Mouse (Mus musculus): ENCODE results near the gene Smarcb1. TPM values are rescaled to one million over a fixed set of nuclear protein-coding genes. Genes with fewer than 3 reads are reported as not detected.

The Smarcb1 gene
- polyA plus RNA-seq, 1 experiment from 2014 or later: 109 TPM

- peaks cover 28% of the 10 kb centered on the region; the same call in 1 of the 2 replicates for H3K27me3 ChIP-seq (replicated peaks)
- no peak overlapping the region for H3K27ac ChIP-seq
- H3K4me2 ChIP-seq: no peak overlapping the region
- no peak for ATAC-seq
- H3K4me3 ChIP-seq: no peak overlapping the region
- WGBS (ENCODE audit: insufficient replicate concordance): 28% methylated on average over 3 of the region's 3 CpGs
- peaks cover 42% of the 10 kb centered on the region for H3K4me1 ChIP-seq
- no peak overlapping the region for H3K9ac ChIP-seq
- H3K9me3 ChIP-seq (replicated peaks): no peaks in the 10 kb centered on the region
- no peaks in the 10 kb centered on the region for H3K36me3 ChIP-seq
These were observed 73.0 kb downstream of the Smarcb1 start for GRCm38 (mm10) chr10:75848382-75848781.

Other genes starting within 250 kb of the Smarcb1 start
- 23.7 and 24.4 TPM in 2 replicates for gene Cabin1, start 157.3 kb downstream of the Smarcb1 start, polyA plus RNA-seq (2016; fragmentation: Nextera tagmentation; extraction: Ambion mirVana)
- 163 and 171 TPM in 2 replicates for gene Ddt, start 148.2 kb downstream of the Smarcb1 start, polyA plus RNA-seq (2016; fragmentation: Nextera tagmentation; extraction: Ambion mirVana)
- 0.19 TPM in 1 of 2 replicates, not detected in the other for gene Gm20441, start 140.7 kb downstream of the Smarcb1 start, polyA plus RNA-seq (2016; fragmentation: Nextera tagmentation; extraction: Ambion mirVana)
- 5.9 and 6.7 TPM in 2 replicates for gene Gstt3, start 140.2 kb downstream of the Smarcb1 start, polyA plus RNA-seq (2016; fragmentation: Nextera tagmentation; extraction: Ambion mirVana)
- gene Gstt1, start 123.0 kb downstream of the Smarcb1 start, polyA plus RNA-seq (2016; fragmentation: Nextera tagmentation; extraction: Ambion mirVana): 38.4 and 38.5 TPM in 2 replicates
- gene Gstt4, start 99.1 kb downstream of the Smarcb1 start, polyA plus RNA-seq (2016; fragmentation: Nextera tagmentation; extraction: Ambion mirVana): not detected in 2 replicates
- gene Gstt2, start 84.2 kb downstream of the Smarcb1 start, polyA plus RNA-seq (2016; fragmentation: Nextera tagmentation; extraction: Ambion mirVana): 32.8 and 33.9 TPM in 2 replicates
- gene Mif, start 61.4 kb downstream of the Smarcb1 start, polyA plus RNA-seq (2016; fragmentation: Nextera tagmentation; extraction: Ambion mirVana): 1,383 and 1,459 TPM in 2 replicates
- 1.4 and 2.5 TPM in 2 replicates for gene Derl3, start 28.2 kb downstream of the Smarcb1 start, polyA plus RNA-seq (2016; fragmentation: Nextera tagmentation; extraction: Ambion mirVana)
- 101 and 103 TPM in 2 replicates for gene Chchd10, start 11.5 kb upstream of the Smarcb1 start, polyA plus RNA-seq (2016; fragmentation: Nextera tagmentation; extraction: Ambion mirVana)
- gene Mmp11, start 14.9 kb upstream of the Smarcb1 start, polyA plus RNA-seq (2016; fragmentation: Nextera tagmentation; extraction: Ambion mirVana): 5.7 and 6.0 TPM in 2 replicates
- gene Gm867, start 19.1 kb upstream of the Smarcb1 start, polyA plus RNA-seq (2016; fragmentation: Nextera tagmentation; extraction: Ambion mirVana): 18.9 and 19.6 TPM in 2 replicates
- 0.27 and 0.98 TPM in 2 replicates for gene Vpreb3, start 21.4 kb upstream of the Smarcb1 start, polyA plus RNA-seq (2016; fragmentation: Nextera tagmentation; extraction: Ambion mirVana)
- gene Gm5134, start 32.9 kb upstream of the Smarcb1 start, polyA plus RNA-seq (2016; fragmentation: Nextera tagmentation; extraction: Ambion mirVana): 0.06 and 0.07 TPM in 2 replicates
- 17.5 and 21.0 TPM in 2 replicates for gene Zfp280b, start 111.0 kb upstream of the Smarcb1 start, polyA plus RNA-seq (2016; fragmentation: Nextera tagmentation; extraction: Ambion mirVana)
- 0.16 and 0.17 TPM in 2 replicates for gene Slc5a4b, start 189.3 kb upstream of the Smarcb1 start, polyA plus RNA-seq (2016; fragmentation: Nextera tagmentation; extraction: Ambion mirVana)
- 0.06 TPM in 1 of 2 replicates, not detected in the other for gene Slc5a4a, start 225.8 kb upstream of the Smarcb1 start, polyA plus RNA-seq (2016; fragmentation: Nextera tagmentation; extraction: Ambion mirVana)